In the genomic region with DNA sequence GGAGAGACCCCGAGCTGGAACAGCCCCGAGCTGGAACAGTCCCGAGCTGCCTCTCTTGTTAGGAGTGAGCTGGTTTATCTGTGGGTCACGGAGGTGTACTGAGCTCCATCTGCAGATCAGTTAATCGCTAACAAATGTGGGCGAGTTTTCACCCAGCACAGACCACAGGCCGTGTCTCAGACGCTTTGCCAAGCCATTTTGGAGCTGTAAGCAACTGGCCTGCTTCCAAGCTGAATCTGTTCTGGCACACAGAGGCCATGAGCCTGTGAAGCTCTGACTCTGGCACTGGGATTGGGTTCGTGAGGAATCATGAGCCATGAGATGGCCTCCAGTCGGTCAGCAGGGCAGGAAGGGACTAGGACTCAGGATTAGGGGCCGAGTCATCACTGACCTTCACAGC, we compare ENCODE assay signal across 9 mouse cellular contexts.
DNase-seq lines count a peak whose midpoint lies in the region; ATAC-seq and TF ChIP-seq lines count a peak whose summit lies in the region.
"Had no signal": no experiment of that assay in that cellular context is flagged by ENCODE, and none has a peak within 500 bp of the region (broad histone marks: within the 10 kb centered on the region; RNA-seq: fewer than 3 reads in every experiment).

No protein-coding gene starts in this region.

- no peak for ATAC-seq in liver, embryonic 12.5 days
- 0 out of 2 replicates have a peak, but pooled peaks have one; percentile 25 for ATAC-seq in heart, embryonic 15.5 days (replicated peaks; ENCODE audit: insufficient number of reproducible peaks, insufficient read depth, low FRiP score, low read depth)
- ATAC-seq in limb, embryonic 11.5 days (ENCODE audit: insufficient number of reproducible peaks, low FRiP score, low TSS enrichment, low read depth) = no peak

- H3K27ac ChIP-seq in liver, adult 2 months (replicated peaks; ENCODE audit: insufficient read depth, low read depth, low read length) = peak overlapping the region; percentile 3
- no peak overlapping the region for H3K27ac ChIP-seq in liver, embryonic 12.5 days
- H3K27ac ChIP-seq in embryonic facial prominence, embryonic 10.5 days (replicated peaks) = peak overlapping the region; percentile 75
- H3K27ac ChIP-seq in heart, embryonic 15.5 days = peak overlapping the region; percentile 56
- no peak overlapping the region; the same call in 1 of the 2 replicates for H3K27ac ChIP-seq in limb, embryonic 11.5 days (replicated peaks; ENCODE audit: low read depth, low read length)

- H3K9me3 ChIP-seq in liver, embryonic 12.5 days (replicated peaks) = no peaks in the 10 kb centered on the region
- no peaks in the 10 kb centered on the region for H3K9me3 ChIP-seq in embryonic facial prominence, embryonic 10.5 days
- H3K9me3 ChIP-seq in heart, embryonic 15.5 days (replicated peaks) = no peaks in the 10 kb centered on the region
- no peaks in the 10 kb centered on the region for H3K9me3 ChIP-seq in limb, embryonic 11.5 days (ENCODE audit: control insufficient read depth, low read length)

- WGBS in liver, adult 2 months = 13% methylated on average over 11 of the region's 11 CpGs
- 47% methylated on average over 11 of the region's 11 CpGs for WGBS in liver, embryonic 12.5 days (ENCODE audit: insufficient replicate concordance)
- 35% methylated on average over 11 of the region's 11 CpGs for WGBS in embryonic facial prominence, embryonic 10.5 days
- WGBS in heart, embryonic 15.5 days = 36% methylated on average over 11 of the region's 11 CpGs
- 27% methylated on average over 11 of the region's 11 CpGs for WGBS in limb, embryonic 11.5 days

- 0 out of 2 replicates have a peak overlapping the region, but pooled peaks have one; percentile 13 for H3K4me3 ChIP-seq in liver, adult 2 months (ENCODE audit: insufficient read depth, low read depth, low read length)
- no peak overlapping the region for H3K4me3 ChIP-seq in liver, embryonic 12.5 days
- no peak overlapping the region for H3K4me3 ChIP-seq in embryonic facial prominence, embryonic 10.5 days
- no peak overlapping the region for H3K4me3 ChIP-seq in heart, embryonic 15.5 days
- H3K4me3 ChIP-seq in limb, embryonic 11.5 days (ENCODE audit: low read depth, low read length) = no peak overlapping the region

- TF ChIP-seq POLR2A in liver, adult 2 months (IDR thresholded peaks at IDR 0.05; ENCODE audit: extremely low read depth, insufficient read depth, low read length) = no peak

- TF ChIP-seq CTCF in liver, adult 2 months (IDR thresholded peaks at IDR 0.05; ENCODE audit: low read depth, low read length) = no peak

- no peaks in the 10 kb centered on the region for H3K27me3 ChIP-seq in liver, adult 2 months (ENCODE audit: control insufficient read depth, insufficient read depth, low read length)
- no peaks in the 10 kb centered on the region for H3K27me3 ChIP-seq in liver, embryonic 12.5 days (replicated peaks)
- peaks cover 9% of the 10 kb centered on the region; the same call in 1 of the 2 replicates for H3K27me3 ChIP-seq in embryonic facial prominence, embryonic 10.5 days (replicated peaks; ENCODE audit: low read depth, poor library complexity, severe bottlenecking)
- no peaks in the 10 kb centered on the region for H3K27me3 ChIP-seq in heart, embryonic 15.5 days
- no peaks in the 10 kb centered on the region for H3K27me3 ChIP-seq in limb, embryonic 11.5 days (ENCODE audit: control insufficient read depth, insufficient read depth, low read length)

- H3K9ac ChIP-seq in liver, adult 2 months (ENCODE audit: low read depth, low read length) = peak overlapping the region; percentile 23; the same call in 1 of the 2 replicates
- no peak overlapping the region for H3K9ac ChIP-seq in liver, embryonic 12.5 days
- no peak overlapping the region for H3K9ac ChIP-seq in heart, embryonic 15.5 days
- H3K9ac ChIP-seq in limb, embryonic 11.5 days (ENCODE audit: low read length) = no peak overlapping the region; the same call in 1 of the 2 replicates

- DNase-seq in liver, adult 2 months (ENCODE audit: extremely low read depth, low read depth, low spot score) = peak; percentile 75
- DNase-seq in adrenal gland, adult 18-20 months (ENCODE audit: low spot score in 2 of 2) = peak; percentile 38 to 48
- peak; percentile 42 for DNase-seq in embryonic facial prominence, embryonic 10.5 days (ENCODE audit: low spot score)
- DNase-seq in limb, embryonic 11.5 days (ENCODE audit: low spot score) = peak; percentile 45
- DNase-seq in thymus, adult 18-20 months = no peak
- no peak for DNase-seq in urinary bladder, postnatal 25 days (ENCODE audit: low spot score)

- H3K4me2 ChIP-seq in liver, embryonic 12.5 days = no peak overlapping the region
- no peak overlapping the region for H3K4me2 ChIP-seq in heart, embryonic 15.5 days
- no peak overlapping the region for H3K4me2 ChIP-seq in limb, embryonic 11.5 days (ENCODE audit: low read depth, severe bottlenecking)

- H3K4me1 ChIP-seq in liver, adult 2 months (ENCODE audit: control insufficient read depth, insufficient read depth, low read length) = peaks cover 4% of the 10 kb centered on the region; the same call in 1 of the 2 replicates
- peaks cover 20% of the 10 kb centered on the region for H3K4me1 ChIP-seq in liver, embryonic 12.5 days
- peaks cover 76% of the 10 kb centered on the region for H3K4me1 ChIP-seq in embryonic facial prominence, embryonic 10.5 days
- H3K4me1 ChIP-seq in heart, embryonic 15.5 days (replicated peaks) = peaks cover 42% of the 10 kb centered on the region
- H3K4me1 ChIP-seq in limb, embryonic 11.5 days (ENCODE audit: control insufficient read depth, insufficient read depth, low read length) = peaks cover 27% of the 10 kb centered on the region

- H3K36me3 ChIP-seq in liver, adult 2 months (ENCODE audit: control insufficient read depth, insufficient read depth, low read length) = no peaks in the 10 kb centered on the region
- H3K36me3 ChIP-seq in liver, embryonic 12.5 days = no peaks in the 10 kb centered on the region
- H3K36me3 ChIP-seq in embryonic facial prominence, embryonic 10.5 days (replicated peaks) = no peaks in the 10 kb centered on the region
- H3K36me3 ChIP-seq in heart, embryonic 15.5 days = no peaks in the 10 kb centered on the region
- no peaks in the 10 kb centered on the region for H3K36me3 ChIP-seq in limb, embryonic 11.5 days (ENCODE audit: control insufficient read depth, insufficient read depth, low read length)
- H3K36me3 ChIP-seq: G1E had no signal

- H3K79me2 ChIP-seq in liver, adult 2 months (ENCODE audit: control insufficient read depth, insufficient read depth, low read length) = no peaks in the 10 kb centered on the region

Comparison
In these comparisons a context has a peak if more than half of its experiments do, and no peak if none do; other contexts are left out.
1. H3K27ac ChIP-seq: peak in liver, adult 2 months (single experiment), embryonic facial prominence, embryonic 10.5 days (single experiment) and heart, embryonic 15.5 days (single experiment); none in liver, embryonic 12.5 days (single experiment) and limb, embryonic 11.5 days (single experiment).
2. DNase-seq: peak in liver, adult 2 months (single experiment), adrenal gland, adult 18-20 months (2 of 2), embryonic facial prominence, embryonic 10.5 days (single experiment) and limb, embryonic 11.5 days (single experiment); none in thymus, adult 18-20 months (0 of 2) and urinary bladder, postnatal 25 days (single experiment).